Mouse (Mus musculus) thymus, postnatal 10 days (tissue): ENCODE measurements at regions not wholly inside any gene's neighbourhood (a gene's known extent, or its start where the extent isn't known, plus 50 kb on each side); places are given as distances from the start of the nearest gene placed in this dataset.
A peak's percentile ranks its signal among the peaks of the same experiment; 100 is the strongest.

Source experiments
- DNase-seq, 2 experiments: peaks; one replicate each; pipeline ENCODE4 v3.0.0; 2021; ENCODE audit warnings: low spot score in 2 of 2

- no peak for DNase-seq
Observed at GRCm38 (mm10) chr16:76837450-76837849, 176.1 kb upstream of the Usp25 start.

- DNase-seq = no peak
Observed at GRCm38 (mm10) chr16:76830371-76830770, 183.1 kb upstream of the Usp25 start.

- no peak for DNase-seq
Observed at GRCm38 (mm10) chr16:76827674-76828441, 185.6 kb upstream of the Usp25 start.

GRCm38 (mm10) chr16:76821261-76821660 is 192.2 kb upstream of the Usp25 start:
- no peak for DNase-seq

- no peak for DNase-seq
Observed at GRCm38 (mm10) chr16:76816056-76816885, 197.2 kb upstream of the Usp25 start.

GRCm38 (mm10) chr16:76803725-76804124 is 209.8 kb upstream of the Usp25 start:
- DNase-seq = peak in 1 of 2 experiments; percentile 29

GRCm38 (mm10) chr16:76786405-76787155 is 226.9 kb upstream of the Usp25 start:
- peak in 1 of 2 experiments; percentile 52 for DNase-seq

GRCm38 (mm10) chr16:76782656-76783055 is 230.8 kb upstream of the Usp25 start:
- DNase-seq = no peak

- DNase-seq = no peak
Observed at GRCm38 (mm10) chr16:76775790-76776189, 237.7 kb upstream of the Usp25 start.

GRCm38 (mm10) chr16:76774032-76774431 is 239.5 kb upstream of the Usp25 start:
- DNase-seq = no peak

GRCm38 (mm10) chr16:76773466-76773865 is 240.0 kb upstream of the Usp25 start:
- no peak for DNase-seq

GRCm38 (mm10) chr16:76768607-76769006 is 244.9 kb upstream of the Usp25 start:
- peak; percentile 53 to 79 for DNase-seq

- DNase-seq = no peak
Observed at GRCm38 (mm10) chr16:76766636-76767035, 246.9 kb upstream of the Usp25 start.

GRCm38 (mm10) chr16:76765536-76765935 is 248.0 kb upstream of the Usp25 start:
- peak in 1 of 2 experiments; percentile 15 for DNase-seq

- DNase-seq = no peak
Observed at GRCm38 (mm10) chr16:76764994-76765393, 248.5 kb upstream of the Usp25 start.

- DNase-seq = no peak
Observed at GRCm38 (mm10) chr16:76762619-76763283, 250.8 kb upstream of the Usp25 start.

GRCm38 (mm10) chr16:76761848-76762247 is 251.7 kb upstream of the Usp25 start:
- DNase-seq = no peak

GRCm38 (mm10) chr16:76761004-76761403 is 252.5 kb upstream of the Usp25 start:
- no peak for DNase-seq

- DNase-seq = no peak
Observed at GRCm38 (mm10) chr16:76754871-76755270, 258.6 kb upstream of the Usp25 start.

- DNase-seq = no peak
Observed at GRCm38 (mm10) chr16:76746385-76746784, 267.1 kb upstream of the Usp25 start.

GRCm38 (mm10) chr16:76741141-76741540 is 272.4 kb upstream of the Usp25 start:
- no peak for DNase-seq

GRCm38 (mm10) chr16:76725991-76726390 is 287.5 kb upstream of the Usp25 start:
- DNase-seq = no peak
